Comparison of ENCODE assay signal across 18 mouse cellular contexts in the genomic region with DNA sequence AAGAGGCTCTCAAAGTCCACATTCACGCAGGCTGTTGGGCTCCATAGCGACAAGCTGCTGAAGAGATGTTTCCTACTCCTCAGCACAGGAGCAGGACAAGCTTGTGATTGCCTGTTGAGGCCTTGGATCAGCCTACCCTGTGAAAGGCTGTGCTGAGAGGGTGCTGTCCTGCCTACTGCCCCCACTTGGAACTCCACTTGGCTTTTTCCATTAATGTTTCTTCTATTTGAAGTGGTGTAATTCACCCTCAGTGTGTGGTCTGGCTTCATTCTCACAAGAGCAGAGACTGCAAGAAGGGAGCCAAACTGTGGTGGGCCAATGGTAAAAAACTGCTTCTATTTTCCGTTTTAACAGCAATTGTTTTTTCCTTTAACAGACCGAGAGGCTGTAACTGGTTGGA.
DNase-seq lines count a peak whose midpoint lies in the region; ATAC-seq and TF ChIP-seq lines count a peak whose summit lies in the region.
"Had no signal": no experiment of that assay in that cellular context is flagged by ENCODE, and none has a peak within 500 bp of the region (broad histone marks: within the 10 kb centered on the region; RNA-seq: fewer than 3 reads in every experiment).

No protein-coding gene starts in this region.

- H3K4me2 ChIP-seq in lung, embryonic 15.5 days: no peak overlapping the region
- no peak overlapping the region for H3K4me2 ChIP-seq in limb, embryonic 15.5 days
- H3K4me2 ChIP-seq in intestine, embryonic 15.5 days (replicated peaks): no peak overlapping the region
- no peak overlapping the region for H3K4me2 ChIP-seq in heart, embryonic 11.5 days
- H3K4me2 ChIP-seq: embryonic facial prominence, embryonic 12.5 days; forebrain, embryonic 12.5 days; heart, embryonic 12.5 days; hindbrain, embryonic 14.5 days had no signal

- no peaks in the 10 kb centered on the region for H3K27me3 ChIP-seq in lung, embryonic 15.5 days
- H3K27me3 ChIP-seq in limb, embryonic 15.5 days: no peaks in the 10 kb centered on the region
- H3K27me3 ChIP-seq in intestine, embryonic 15.5 days (replicated peaks): no peaks in the 10 kb centered on the region
- H3K27me3 ChIP-seq in heart, embryonic 11.5 days (ENCODE audit: control insufficient read depth, insufficient read depth, low read length): no peaks in the 10 kb centered on the region
- H3K27me3 ChIP-seq: embryonic facial prominence, embryonic 12.5 days; forebrain, embryonic 12.5 days; heart, embryonic 12.5 days had no signal

- no peaks in the 10 kb centered on the region for H3K4me1 ChIP-seq in lung, embryonic 15.5 days
- H3K4me1 ChIP-seq in limb, embryonic 15.5 days: no peaks in the 10 kb centered on the region; the same call in 1 of the 2 replicates
- H3K4me1 ChIP-seq in intestine, embryonic 15.5 days (replicated peaks): no peaks in the 10 kb centered on the region
- H3K4me1 ChIP-seq in heart, embryonic 11.5 days (ENCODE audit: control insufficient read depth, insufficient read depth, low read length): no peaks in the 10 kb centered on the region
- H3K4me1 ChIP-seq: embryonic facial prominence, embryonic 12.5 days; forebrain, embryonic 12.5 days; heart, embryonic 12.5 days; hindbrain, embryonic 10.5 days had no signal

- no peak overlapping the region for H3K4me3 ChIP-seq in gastrocnemius, adult 2 months
- H3K4me3 ChIP-seq in lung, embryonic 15.5 days: no peak overlapping the region
- no peak overlapping the region for H3K4me3 ChIP-seq in limb, embryonic 15.5 days
- no peak overlapping the region for H3K4me3 ChIP-seq in intestine, embryonic 15.5 days (replicated peaks)
- H3K4me3 ChIP-seq in heart, embryonic 11.5 days (ENCODE audit: low read depth, low read length): no peak overlapping the region
- H3K4me3 ChIP-seq: embryonic facial prominence, embryonic 12.5 days; forebrain, embryonic 12.5 days; heart, adult 2 months; heart, embryonic 12.5 days; hindbrain, embryonic 10.5 days had no signal

- no peaks in the 10 kb centered on the region for H3K36me3 ChIP-seq in lung, embryonic 15.5 days
- no peaks in the 10 kb centered on the region for H3K36me3 ChIP-seq in limb, embryonic 15.5 days
- no peaks in the 10 kb centered on the region for H3K36me3 ChIP-seq in intestine, embryonic 15.5 days
- H3K36me3 ChIP-seq in heart, embryonic 11.5 days (ENCODE audit: control insufficient read depth, insufficient read depth, low read length): no peaks in the 10 kb centered on the region
- H3K36me3 ChIP-seq: embryonic facial prominence, embryonic 12.5 days; forebrain, embryonic 12.5 days; heart, embryonic 12.5 days; hindbrain, embryonic 10.5 days had no signal

- peak overlapping the region; percentile 59 for H3K27ac ChIP-seq in gastrocnemius, adult 2 months
- H3K27ac ChIP-seq in lung, embryonic 15.5 days: peak overlapping the region; percentile 3; the same call in 1 of the 2 replicates
- H3K27ac ChIP-seq in limb, embryonic 15.5 days: peak overlapping the region; percentile 38; the same call in 1 of the 2 replicates
- H3K27ac ChIP-seq in intestine, embryonic 15.5 days: no peak overlapping the region
- no peak overlapping the region for H3K27ac ChIP-seq in heart, embryonic 11.5 days (ENCODE audit: low read depth, low read length)
- H3K27ac ChIP-seq: embryonic facial prominence, embryonic 12.5 days; forebrain, embryonic 12.5 days; heart, adult 2 months; hindbrain, embryonic 10.5 days; hindbrain, embryonic 14.5 days had no signal

- no peak for DNase-seq in gastrocnemius, adult 2 months
- no peak for DNase-seq in gastrocnemius, postnatal 10 days
- no peak for DNase-seq in lung, postnatal 25 days (ENCODE audit: low spot score)
- DNase-seq: adrenal gland, postnatal 10 days; cerebellum, adult 11 months; cerebellum, adult 8-10 months; embryo, embryonic 11 days; heart, adult 2 months had no signal

- intact Hi-C loops in gastrocnemius, adult 2 months (cut with DNase I): no loop called here

- ATAC-seq in lung, embryonic 15.5 days (ENCODE audit: borderline replicate concordance, extremely low read depth, low FRiP score, low TSS enrichment): peak; percentile 74; the same call in 1 of the 2 replicates
- ATAC-seq in limb, embryonic 15.5 days (ENCODE audit: insufficient number of reproducible peaks, low FRiP score, low TSS enrichment, low read depth): peak; percentile 61
- ATAC-seq in intestine, embryonic 15.5 days: no peak
- ATAC-seq in heart, embryonic 11.5 days (replicated peaks; ENCODE audit: insufficient number of reproducible peaks, low FRiP score, low TSS enrichment): no peak
- ATAC-seq: forebrain, embryonic 16.5 days had no signal

- no peak for TF ChIP-seq CTCF in gastrocnemius, adult 2 months (IDR thresholded peaks at IDR 0.05)

- no peak overlapping the region for H3K9ac ChIP-seq in lung, embryonic 15.5 days
- H3K9ac ChIP-seq in limb, embryonic 15.5 days: no peak overlapping the region
- no peak overlapping the region for H3K9ac ChIP-seq in intestine, embryonic 15.5 days
- no peak overlapping the region for H3K9ac ChIP-seq in heart, embryonic 11.5 days (ENCODE audit: low read depth, low read length)
- H3K9ac ChIP-seq: embryonic facial prominence, embryonic 12.5 days; forebrain, embryonic 12.5 days; heart, embryonic 12.5 days; hindbrain, embryonic 14.5 days had no signal

- 58% methylated on average over 4 of the region's 4 CpGs for WGBS in lung, embryonic 15.5 days
- 46% methylated on average over 4 of the region's 4 CpGs for WGBS in limb, embryonic 15.5 days
- 52% methylated on average over 4 of the region's 4 CpGs for WGBS in intestine, embryonic 15.5 days
- 66% methylated on average over 4 of the region's 4 CpGs for WGBS in heart, embryonic 11.5 days (ENCODE audit: insufficient replicate concordance)

- no peaks in the 10 kb centered on the region for H3K9me3 ChIP-seq in lung, embryonic 15.5 days
- H3K9me3 ChIP-seq in limb, embryonic 15.5 days: no peaks in the 10 kb centered on the region
- H3K9me3 ChIP-seq in intestine, embryonic 15.5 days: no peaks in the 10 kb centered on the region
- no peaks in the 10 kb centered on the region for H3K9me3 ChIP-seq in heart, embryonic 11.5 days (replicated peaks; ENCODE audit: control insufficient read depth, low read length)
- H3K9me3 ChIP-seq: embryonic facial prominence, embryonic 12.5 days; forebrain, embryonic 12.5 days; heart, embryonic 12.5 days; hindbrain, embryonic 10.5 days had no signal

Comparison
In these comparisons a context has a peak if more than half of its experiments do, and no peak if none do; other contexts are left out.
1. H3K27ac ChIP-seq: peak in gastrocnemius, adult 2 months (single experiment), lung, embryonic 15.5 days (single experiment) and limb, embryonic 15.5 days (single experiment); none in intestine, embryonic 15.5 days (single experiment) and heart, embryonic 11.5 days (single experiment).
2. ATAC-seq: peak in lung, embryonic 15.5 days (single experiment) and limb, embryonic 15.5 days (single experiment); none in intestine, embryonic 15.5 days (single experiment) and heart, embryonic 11.5 days (single experiment).